Mouse (Mus musculus): ENCODE measurements around the gene Nisch.

Nisch gene

DNA sequence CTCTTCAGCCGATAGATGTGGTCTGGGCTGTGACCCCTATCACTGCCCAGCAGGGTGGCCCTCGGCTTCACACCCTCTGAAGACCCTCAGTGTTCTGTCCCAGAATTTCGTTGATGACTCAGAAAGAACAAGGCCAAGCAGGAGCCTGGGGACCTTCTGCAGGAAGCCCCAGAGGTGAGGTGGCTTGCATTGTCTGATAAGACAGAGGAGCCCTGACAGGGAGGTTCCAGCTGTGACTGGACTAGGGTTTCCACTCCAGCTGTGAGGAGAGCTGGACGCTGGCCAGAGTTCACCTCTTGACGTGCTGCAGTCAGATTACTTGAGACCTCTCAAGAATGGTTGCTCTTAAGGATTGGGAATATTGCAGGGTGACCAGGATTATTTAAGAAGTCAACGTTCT lies 84.7 kb downstream of the Nisch start:
- DNase-seq (ENCODE audit: low read depth in 2 of 2, low spot score in 2 of 2) = no peak

GRCm38 (mm10) chr14:31131272-31131821 lies 85.4 kb downstream of the Nisch start:
- peak in 1 of 2 experiments; percentile 24 for DNase-seq (ENCODE audit: low read depth in 2 of 2, low spot score in 2 of 2)

DNA sequence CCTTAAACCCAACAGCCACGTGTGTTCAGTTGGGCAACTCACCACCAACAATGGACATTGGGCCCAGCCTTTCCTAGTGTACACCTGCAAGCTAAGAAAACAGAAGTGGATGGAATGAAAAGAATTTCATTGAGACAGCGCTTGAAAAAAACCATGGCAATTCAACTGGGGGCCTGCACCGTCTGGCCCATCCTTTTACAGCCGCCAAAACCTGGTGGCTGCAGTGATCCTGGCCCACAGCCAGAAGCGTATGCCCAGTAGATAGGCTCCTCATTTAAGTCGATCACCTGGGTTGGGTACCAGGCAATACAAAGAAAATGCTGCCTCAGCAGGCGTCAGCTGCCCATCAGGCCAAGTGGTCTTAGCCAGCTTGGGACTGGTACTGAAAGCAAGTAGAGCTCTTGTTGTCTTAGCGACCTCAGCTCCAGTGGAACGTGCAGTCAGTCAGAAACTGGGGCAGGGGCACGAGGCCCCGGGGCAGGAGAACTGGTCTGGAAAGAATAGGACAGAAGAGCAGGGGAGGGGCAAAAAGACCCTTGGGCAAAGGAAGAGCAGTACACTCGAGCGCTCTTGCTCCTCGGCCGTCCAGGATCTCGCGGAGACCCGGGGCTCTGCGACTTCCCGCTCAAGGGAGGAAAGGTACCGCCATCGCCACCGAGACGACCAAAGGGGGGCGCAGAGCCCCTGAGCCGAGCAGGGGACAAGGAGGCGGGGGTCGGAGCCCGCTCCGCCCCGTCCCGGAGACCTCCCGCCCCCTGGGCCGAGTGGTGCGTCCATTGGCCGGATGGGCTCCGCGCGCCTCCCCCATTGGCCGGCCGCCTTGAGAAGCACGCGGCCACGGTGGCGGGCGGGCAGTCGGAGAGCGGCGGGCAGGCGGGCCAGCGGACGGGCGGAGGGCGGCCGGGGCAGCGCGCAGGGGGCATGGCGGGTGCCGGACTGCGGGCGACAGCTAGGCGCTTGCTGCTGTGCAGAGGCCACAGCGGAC lies 86.2 kb downstream of the Nisch start, which contains the start of gene Nt5dc2:
Nt5dc2 (plus strand) TSS at position 818 of the 985 bp plus-strand sequence.
- DNase-seq (ENCODE audit: low read depth in 2 of 2, low spot score in 2 of 2) = peak; percentile 45 to 55

- no peak for DNase-seq (ENCODE audit: low read depth in 2 of 2, low spot score in 2 of 2)
Observed at GRCm38 (mm10) chr14:31129326-31130235, 87.2 kb downstream of the Nisch start.

GRCm38 (mm10) chr14:31128826-31129219 lies 87.9 kb downstream of the Nisch start, which contains the start of gene Smim4:
Gene Smim4 (minus strand): TSS chr14:31128956.
- DNase-seq (ENCODE audit: low read depth in 2 of 2, low spot score in 2 of 2) = peak; percentile 95 to 96

DNA sequence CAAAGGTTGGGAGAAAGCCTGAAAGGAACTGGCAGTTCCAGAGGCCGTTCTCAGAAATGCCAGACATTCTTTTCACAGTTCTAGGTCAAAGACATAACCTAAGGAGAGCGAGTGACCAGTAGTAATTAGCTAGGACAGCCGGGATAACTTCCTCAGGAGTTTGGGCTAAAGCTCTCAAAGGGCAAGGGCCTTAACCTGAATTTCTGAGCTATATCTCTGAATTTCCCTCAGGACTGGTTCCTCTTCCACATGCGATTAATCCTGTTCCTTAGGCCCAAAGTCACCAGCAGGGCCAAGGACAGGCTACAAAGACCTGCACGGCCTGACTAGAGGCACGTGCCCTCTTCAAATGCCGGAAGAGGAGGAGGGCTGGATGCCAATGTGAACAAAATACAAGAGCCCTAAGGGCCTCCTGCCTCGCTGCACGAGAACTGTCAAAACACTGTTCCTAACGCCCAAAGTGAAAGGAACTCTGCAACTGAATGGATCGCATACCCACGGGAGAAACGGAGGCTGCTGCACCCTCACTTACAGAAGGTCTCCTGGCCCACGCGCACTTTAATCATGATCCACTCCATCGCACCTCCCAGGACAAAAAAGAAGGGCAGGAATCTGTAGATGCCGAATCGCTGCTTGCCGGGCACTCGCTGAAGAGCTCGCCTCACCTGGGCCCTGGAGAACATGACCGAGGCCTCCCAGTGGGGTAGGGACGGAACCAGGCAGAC lies 88.5 kb downstream of the Nisch start:
- peak in 1 of 2 experiments; percentile 47 for DNase-seq (ENCODE audit: low read depth in 2 of 2, low spot score in 2 of 2)

DNA sequence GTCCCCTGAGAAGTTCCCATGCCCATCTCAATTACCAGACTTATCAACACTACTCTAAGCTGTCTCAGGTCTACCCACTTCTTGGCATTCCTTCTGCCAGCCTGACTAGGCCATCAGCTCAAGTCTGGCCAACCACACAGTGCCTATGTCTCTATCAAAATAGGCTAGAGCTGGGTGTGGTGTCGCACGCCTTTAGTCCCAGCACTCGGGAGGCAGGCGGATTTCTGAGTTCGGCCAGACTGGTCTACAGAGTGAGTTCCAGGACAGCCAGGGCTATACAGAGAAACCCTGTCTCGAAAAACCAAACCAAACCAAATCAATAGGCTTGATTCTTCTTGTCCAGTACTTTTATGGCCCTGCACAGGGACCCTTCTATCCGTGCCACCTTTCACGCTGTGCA lies 89.9 kb downstream of the Nisch start:
- DNase-seq (ENCODE audit: low read depth in 2 of 2, low spot score in 2 of 2) = no peak

- DNase-seq (ENCODE audit: low read depth in 2 of 2, low spot score in 2 of 2) = no peak
Observed at GRCm38 (mm10) chr14:31125106-31126075, 91.4 kb downstream of the Nisch start.

Data from CD8-positive naive resting alpha-beta T cell, adult 2 months (primary cell).